Mouse (Mus musculus) small intestine, adult 2 months (tissue): ENCODE data around the gene Nfia. TPM values are rescaled to one million over a fixed set of nuclear protein-coding genes. Genes with fewer than 3 reads are reported as not detected.

Experiments
- H3K27ac ChIP-seq: fragments of 200-500 bp; 2 replicates; pipeline ENCODE4 v1.5.1; 2012; ENCODE audit warnings: low read depth, low read length, control low read depth, inconsistent platforms; ENCODE audit not compliant: insufficient read depth
- H3K27me3 ChIP-seq: fragments of 200-500 bp; 2 replicates; pipeline ENCODE4 v1.6.1; 2012; ENCODE audit warnings: mild to moderate bottlenecking, moderate library complexity, low read length, inconsistent platforms; ENCODE audit not compliant: control insufficient read depth, insufficient read depth
- H3K36me3 ChIP-seq: fragments of 200-500 bp; 2 replicates; pipeline ENCODE4 v1.6.1; 2012; ENCODE audit warnings: mild to moderate bottlenecking, low read length, control low read depth, inconsistent platforms; ENCODE audit not compliant: control insufficient read depth, insufficient read depth
- H3K4me1 ChIP-seq: fragments of 200-500 bp; 2 replicates; pipeline ENCODE4 v1.6.1; 2012; ENCODE audit warnings: low read length, inconsistent platforms, mixed read lengths; ENCODE audit not compliant: control insufficient read depth, insufficient read depth, insufficient read length
- H3K4me3 ChIP-seq: fragments of 200-500 bp; 2 replicates; pipeline ENCODE4 v1.5.1; 2012; ENCODE audit warnings: low read depth, mild to moderate bottlenecking, control low read depth, inconsistent platforms, low read length, moderate library complexity
- CTCF ChIP-seq: fragments of 200-500 bp; IDR thresholded peaks from 2 replicates; pipeline ENCODE4 v1.5.1; 2012; ENCODE audit warnings: low read depth, mild to moderate bottlenecking, control low read depth, inconsistent platforms, low read length, moderate library complexity, mixed read lengths; ENCODE audit not compliant: insufficient replicate concordance, insufficient read length; ENCODE audit errors: extremely low read depth
- POLR2A ChIP-seq: fragments of 200-500 bp; IDR thresholded peaks from 2 replicates; pipeline ENCODE4 v1.6.1; 2012; ENCODE audit warnings: low read depth, mild to moderate bottlenecking, control low read depth, inconsistent platforms, low read length, moderate library complexity
- WGBS: fragments of 180-500 bp; shearing (Covaris S2); methylation state at CpG from one replicate; pipeline ENCODE4 v1.1.7; 2018; 5-methylcytosine and 5-hydroxymethylcytosine counted together
- polyA plus RNA-seq: library from polyadenylated mRNA; depleted of rRNA; stranded (reverse); fragments of >200 nt; gene quantifications from 2 replicates; pipeline ENCODE4 v1.2.3, GENCODE M21; 2012

Gene Nfia
- polyA plus RNA-seq, 1 experiment = 16.5 TPM

DNA sequence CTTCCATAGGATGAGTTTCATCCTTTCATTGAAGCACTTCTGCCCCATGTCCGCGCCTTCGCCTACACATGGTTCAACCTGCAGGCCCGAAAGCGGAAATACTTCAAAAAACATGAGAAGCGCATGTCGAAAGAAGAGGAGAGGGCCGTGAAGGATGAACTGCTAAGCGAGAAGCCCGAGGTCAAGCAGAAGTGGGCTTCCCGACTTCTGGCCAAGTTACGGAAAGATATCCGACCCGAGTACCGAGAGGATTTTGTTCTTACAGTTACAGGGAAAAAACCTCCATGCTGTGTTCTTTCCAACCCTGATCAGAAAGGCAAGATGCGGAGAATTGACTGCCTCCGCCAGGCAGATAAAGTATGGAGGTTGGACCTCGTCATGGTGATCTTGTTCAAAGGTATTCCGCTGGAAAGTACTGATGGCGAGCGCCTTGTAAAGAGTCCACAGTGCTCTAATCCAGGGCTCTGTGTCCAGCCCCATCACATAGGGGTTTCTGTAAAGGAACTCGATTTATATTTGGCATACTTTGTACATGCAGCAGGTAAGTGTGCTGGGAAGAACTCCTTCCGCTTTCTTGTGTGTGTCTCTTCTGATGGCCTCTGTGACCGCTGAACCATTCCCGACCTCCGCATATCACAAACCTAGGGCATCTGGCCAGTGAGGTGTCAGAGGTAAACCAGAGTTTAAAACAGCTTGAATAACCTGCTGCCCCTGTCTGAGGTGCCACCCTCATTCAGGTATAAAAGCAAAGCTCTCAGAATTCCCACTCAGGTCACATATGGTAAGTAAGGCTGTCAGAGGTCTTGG, 10.7 kb downstream of the Nfia start:
- WGBS = 95% methylated on average over 26 of the region's 26 CpGs
- Histone ChIP-seq H3K27ac (no peak overlapping the region), H3K27me3 (no peaks in the 10 kb centered on the region), H3K4me1 (no peaks in the 10 kb centered on the region), H3K36me3 (peaks cover 18% of the 10 kb centered on the region), H3K4me3 (no peak overlapping the region)
- no peak for TF ChIP-seq POLR2A
- TF ChIP-seq CTCF = no peak

DNA sequence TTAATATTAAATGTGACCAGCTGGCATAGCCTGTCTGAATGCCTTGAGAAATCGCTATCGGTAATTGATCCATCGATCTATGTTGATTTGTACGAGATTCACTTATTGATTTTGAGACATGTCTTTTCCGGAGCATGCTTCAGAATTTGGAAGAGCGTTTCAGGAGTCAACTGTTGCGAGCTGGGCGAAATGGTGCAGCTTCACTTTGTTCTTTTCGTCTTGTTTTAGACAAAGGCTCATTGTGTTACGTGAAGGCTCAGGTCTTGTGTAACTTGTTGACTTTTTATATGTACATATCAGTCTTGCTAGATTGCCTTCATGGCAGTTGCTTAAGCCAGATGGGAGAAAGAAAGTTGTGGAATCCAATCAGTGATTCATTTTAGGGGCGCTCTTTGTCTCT, 11.7 kb downstream of the Nfia start:
- Histone ChIP-seq H3K4me1 (0 out of 2 replicates have a peak, but pooled peaks cover 2% of the 10 kb centered on the region), H3K27ac (no peak overlapping the region; the same call in 1 of the 2 replicates), H3K36me3 (peaks cover 18% of the 10 kb centered on the region), H3K27me3 (no peaks in the 10 kb centered on the region), H3K4me3 (no peak overlapping the region)
- WGBS = 45% methylated on average over 11 of the region's 11 CpGs
- TF ChIP-seq POLR2A (no peak), CTCF (no peak)

DNA sequence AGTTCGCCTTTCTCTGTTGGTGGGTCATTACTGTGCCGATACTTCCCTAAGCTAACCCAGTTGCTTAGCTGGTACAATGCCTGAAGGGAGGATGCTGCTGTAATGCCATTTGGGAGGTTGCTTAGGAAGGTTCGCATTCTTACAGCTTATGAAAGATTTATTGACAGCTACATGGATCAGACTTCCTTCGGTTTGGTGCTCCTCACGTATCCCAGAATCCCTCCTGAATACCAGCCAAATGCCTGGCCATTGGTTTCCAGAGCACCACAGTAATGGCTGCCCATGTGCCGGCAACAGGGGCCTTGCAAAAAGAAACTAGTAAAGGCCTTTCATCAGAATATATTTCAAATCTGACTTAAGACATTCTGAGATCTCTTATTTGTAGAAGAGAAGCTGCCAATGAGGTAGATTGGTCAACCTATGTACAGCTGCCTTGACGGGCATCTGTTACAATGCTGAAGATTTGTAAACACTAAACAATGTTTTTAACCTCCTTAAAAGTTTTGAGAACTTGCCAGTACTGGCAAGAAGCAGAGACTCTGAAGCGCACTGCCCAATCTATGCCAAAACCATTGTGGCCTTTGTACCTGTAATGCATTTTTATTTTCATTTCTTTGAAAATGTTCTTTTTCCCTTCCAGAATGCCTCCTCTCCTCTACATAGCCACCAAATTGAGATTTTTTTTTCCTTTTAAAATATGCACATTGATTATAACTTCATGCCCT, 13.2 kb downstream of the Nfia start:
- no peak for TF ChIP-seq POLR2A
- TF ChIP-seq CTCF = no peak
- H3K4me3 ChIP-seq = no peak overlapping the region
- H3K4me1 ChIP-seq = 0 out of 2 replicates have a peak, but pooled peaks cover 2% of the 10 kb centered on the region
- no peaks in the 10 kb centered on the region for H3K27me3 ChIP-seq
- no peak overlapping the region for H3K27ac ChIP-seq
- 83% methylated on average over 8 of the region's 8 CpGs for WGBS
- peaks cover 18% of the 10 kb centered on the region for H3K36me3 ChIP-seq

DNA sequence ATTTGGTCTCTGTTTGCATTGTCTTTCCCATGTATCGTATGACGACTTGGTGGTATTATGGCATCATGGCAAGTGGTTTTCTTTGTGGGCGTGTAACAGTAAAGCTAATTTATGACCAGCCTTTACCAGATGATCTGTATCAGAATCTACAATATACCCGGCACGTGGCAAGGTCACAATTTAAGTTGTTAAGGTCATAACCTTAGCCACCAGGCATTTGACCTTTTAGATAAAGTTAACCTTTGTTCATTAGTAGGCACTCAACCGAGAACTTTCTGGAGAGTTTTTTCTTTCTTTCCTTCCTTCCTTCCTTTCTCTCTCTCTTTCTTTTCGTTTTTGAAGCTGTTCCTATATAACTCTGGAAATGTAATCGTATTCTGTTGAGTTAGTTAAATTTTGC, 14.0 kb downstream of the Nfia start:
- Histone ChIP-seq H3K27ac (no peak overlapping the region), H3K27me3 (no peaks in the 10 kb centered on the region), H3K4me3 (no peak overlapping the region), H3K36me3 (peaks cover 18% of the 10 kb centered on the region), H3K4me1 (0 out of 2 replicates have a peak, but pooled peaks cover 2% of the 10 kb centered on the region)
- TF ChIP-seq CTCF = no peak
- no peak for TF ChIP-seq POLR2A
- WGBS = 78% methylated on average over 8 of the region's 8 CpGs

DNA sequence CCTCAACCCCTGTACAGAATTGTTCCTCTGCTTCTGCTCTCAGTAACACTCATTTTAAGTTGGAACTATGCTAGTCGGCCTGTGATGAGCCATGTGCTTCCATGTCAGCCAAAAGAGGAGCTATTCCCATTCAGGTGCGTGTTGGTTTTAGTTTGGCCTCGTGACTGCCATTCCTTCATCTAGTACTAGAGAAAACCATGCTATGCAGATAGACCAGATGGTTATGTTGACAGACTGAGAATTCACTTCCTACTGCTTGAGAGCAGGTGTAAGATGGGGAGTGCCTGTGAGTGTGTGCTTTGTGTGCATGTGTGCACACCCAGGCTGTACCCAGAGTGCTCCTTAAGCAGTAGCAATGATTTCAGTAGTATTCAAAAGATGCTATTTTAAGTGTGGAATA, 15.0 kb downstream of the Nfia start:
- Histone ChIP-seq H3K36me3 (peaks cover 18% of the 10 kb centered on the region), H3K27me3 (no peaks in the 10 kb centered on the region), H3K4me3 (no peak overlapping the region), H3K27ac (no peak overlapping the region), H3K4me1 (0 out of 2 replicates have a peak, but pooled peaks cover 2% of the 10 kb centered on the region)
- no peak for TF ChIP-seq POLR2A
- no peak for TF ChIP-seq CTCF
- 26% methylated on average over 3 of the region's 3 CpGs for WGBS

DNA sequence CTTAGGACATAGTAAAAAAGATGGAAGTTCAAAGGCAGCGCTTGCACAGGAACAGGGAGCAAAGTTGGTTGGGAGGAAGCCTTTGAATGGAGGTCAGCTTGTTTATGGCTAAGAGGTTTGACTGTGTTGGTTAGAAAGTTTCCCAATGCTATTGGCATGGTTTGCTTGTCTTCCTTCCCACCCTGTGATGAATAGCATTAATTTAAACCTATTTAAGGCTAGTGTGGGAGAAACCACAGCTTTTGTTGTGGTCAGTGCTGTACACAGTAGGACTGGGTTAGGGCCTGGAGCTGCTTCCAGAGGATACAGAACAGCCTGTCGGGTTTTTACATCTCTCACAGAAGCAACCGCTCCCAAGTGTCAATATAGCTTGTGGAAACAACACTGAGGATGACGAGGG, 16.0 kb downstream of the Nfia start:
- TF ChIP-seq POLR2A (no peak), CTCF (no peak)
- WGBS = 69% methylated on average over 4 of the region's 4 CpGs
- H3K27me3 ChIP-seq = no peaks in the 10 kb centered on the region

DNA sequence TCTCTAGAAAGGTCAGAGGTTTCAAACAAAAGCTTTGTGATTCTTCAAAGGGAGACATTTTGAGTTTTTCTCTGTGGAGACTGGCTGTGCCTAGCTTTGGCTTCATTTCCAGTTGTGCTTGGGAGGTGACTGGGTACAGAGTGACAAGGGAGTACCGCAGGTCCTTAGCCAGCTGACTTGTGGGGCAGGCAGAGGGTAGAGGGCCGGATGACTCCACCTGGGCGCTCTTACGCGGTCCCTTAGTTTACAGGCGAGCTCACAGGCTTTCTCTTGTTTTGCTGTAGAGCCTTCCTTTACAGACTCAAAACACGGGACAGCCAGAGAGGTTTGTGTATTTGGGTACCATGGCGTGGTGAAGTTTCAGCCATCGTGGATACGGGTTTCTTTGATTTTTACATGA, 21.4 kb downstream of the Nfia start:
- no peak overlapping the region for H3K4me3 ChIP-seq
- WGBS = 88% methylated on average over 10 of the region's 10 CpGs
- H3K36me3 ChIP-seq = peaks cover 5% of the 10 kb centered on the region; the same call in 1 of the 2 replicates
- no peaks in the 10 kb centered on the region for H3K27me3 ChIP-seq
- TF ChIP-seq CTCF (no peak), POLR2A (no peak)
- H3K27ac ChIP-seq = no peak overlapping the region
- no peaks in the 10 kb centered on the region for H3K4me1 ChIP-seq

More for the DNA sequence above, 16.0 kb downstream of the Nfia start:
- H3K4me3 ChIP-seq = no peak overlapping the region
- peaks cover 10% of the 10 kb centered on the region for H3K36me3 ChIP-seq
- no peak overlapping the region for H3K27ac ChIP-seq
- H3K4me1 ChIP-seq = 0 out of 2 replicates have a peak, but pooled peaks cover 2% of the 10 kb centered on the region
